Mouse (Mus musculus): Measurements from ENCODE around the gene Pus1. TPM values are rescaled to one million over a fixed set of nuclear protein-coding genes. Genes with fewer than 3 reads are reported as not detected.

The Pus1 gene
- polyA plus RNA-seq, 1 experiment from 2014 or later = 20.2 TPM

GRCm38 (mm10) chr5:110794363-110794762 is 13.9 kb upstream of the Pus1 start:
- 94% methylated on average over 7 of the region's 7 CpGs for WGBS

GRCm38 (mm10) chr5:110788684-110789083 is 8.2 kb upstream of the Pus1 start:
- no peaks in the 10 kb centered on the region for H3K4me1 ChIP-seq (ENCODE audit: control insufficient read depth, insufficient read depth, low read length)
- H3K4me2 ChIP-seq (replicated peaks; ENCODE audit: low read depth, low read length) = no peak overlapping the region
- H3K36me3 ChIP-seq (ENCODE audit: control insufficient read depth, insufficient read depth, low read length) = peaks cover 85% of the 10 kb centered on the region
- no peak overlapping the region for H3K4me3 ChIP-seq (ENCODE audit: low read depth, low read length)
- ATAC-seq (ENCODE audit: insufficient number of reproducible peaks, insufficient read depth, low FRiP score, low read depth) = 0 out of 2 replicates have a peak, but pooled peaks have one; percentile 46
- H3K9me3 ChIP-seq (ENCODE audit: control insufficient read depth, low read depth, low read length) = no peaks in the 10 kb centered on the region
- no peak overlapping the region for H3K9ac ChIP-seq (replicated peaks; ENCODE audit: low read depth, low read length)
- H3K27me3 ChIP-seq (ENCODE audit: control insufficient read depth, insufficient read depth, low read length) = no peaks in the 10 kb centered on the region
- H3K27ac ChIP-seq (ENCODE audit: low read length) = no peak overlapping the region
- WGBS = 59% methylated on average over 5 of the region's 5 CpGs

More at GRCm38 (mm10) chr5:110794363-110794762, 13.9 kb upstream of the Pus1 start:
- Histone ChIP-seq H3K27ac (ENCODE audit: low read length) (no peak overlapping the region), H3K9me3 (ENCODE audit: control insufficient read depth, low read depth, low read length) (no peaks in the 10 kb centered on the region), H3K4me2 (replicated peaks; ENCODE audit: low read depth, low read length) (no peak overlapping the region), H3K27me3 (ENCODE audit: control insufficient read depth, insufficient read depth, low read length) (no peaks in the 10 kb centered on the region), H3K4me1 (ENCODE audit: control insufficient read depth, insufficient read depth, low read length) (no peaks in the 10 kb centered on the region), H3K9ac (replicated peaks; ENCODE audit: low read depth, low read length) (no peak overlapping the region), H3K36me3 (ENCODE audit: control insufficient read depth, insufficient read depth, low read length) (peaks cover 91% of the 10 kb centered on the region), H3K4me3 (ENCODE audit: low read depth, low read length) (no peak overlapping the region)
- no peak for ATAC-seq (ENCODE audit: insufficient number of reproducible peaks, insufficient read depth, low FRiP score, low read depth)

- H3K9ac ChIP-seq (replicated peaks; ENCODE audit: low read depth, low read length) = no peak overlapping the region
- H3K4me1 ChIP-seq (ENCODE audit: control insufficient read depth, insufficient read depth, low read length) = no peaks in the 10 kb centered on the region
- 86% methylated on average over 11 of the region's 11 CpGs for WGBS
- H3K9me3 ChIP-seq (ENCODE audit: control insufficient read depth, low read depth, low read length) = no peaks in the 10 kb centered on the region
- H3K4me2 ChIP-seq (replicated peaks; ENCODE audit: low read depth, low read length) = no peak overlapping the region
- ATAC-seq (ENCODE audit: insufficient number of reproducible peaks, insufficient read depth, low FRiP score, low read depth) = no peak
- peaks cover 63% of the 10 kb centered on the region for H3K36me3 ChIP-seq (ENCODE audit: control insufficient read depth, insufficient read depth, low read length)
- no peak overlapping the region for H3K4me3 ChIP-seq (ENCODE audit: low read depth, low read length)
- no peaks in the 10 kb centered on the region for H3K27me3 ChIP-seq (ENCODE audit: control insufficient read depth, insufficient read depth, low read length)
- no peak overlapping the region for H3K27ac ChIP-seq (ENCODE audit: low read length)
These were observed 5.8 kb upstream of the Pus1 start for GRCm38 (mm10) chr5:110786081-110786835.

- ATAC-seq (ENCODE audit: insufficient number of reproducible peaks, insufficient read depth, low FRiP score, low read depth) = no peak
- Histone ChIP-seq H3K9ac (replicated peaks; ENCODE audit: low read depth, low read length) (no peak overlapping the region), H3K4me1 (ENCODE audit: control insufficient read depth, insufficient read depth, low read length) (peaks cover 8% of the 10 kb centered on the region; the same call in 1 of the 2 replicates), H3K27me3 (ENCODE audit: control insufficient read depth, insufficient read depth, low read length) (no peaks in the 10 kb centered on the region), H3K9me3 (ENCODE audit: control insufficient read depth, low read depth, low read length) (no peaks in the 10 kb centered on the region), H3K27ac (ENCODE audit: low read length) (no peak overlapping the region), H3K4me2 (replicated peaks; ENCODE audit: low read depth, low read length) (no peak overlapping the region), H3K4me3 (ENCODE audit: low read depth, low read length) (no peak overlapping the region), H3K36me3 (ENCODE audit: control insufficient read depth, insufficient read depth, low read length) (peaks cover 33% of the 10 kb centered on the region)
- 73% methylated on average over 8 of the region's 8 CpGs for WGBS
These were observed 2.7 kb upstream of the Pus1 start for GRCm38 (mm10) chr5:110783150-110783549.

GRCm38 (mm10) chr5:110781529-110782238 is 1.2 kb upstream of the Pus1 start:
- Histone ChIP-seq H3K9ac (replicated peaks; ENCODE audit: low read depth, low read length) (no peak overlapping the region), H3K4me1 (ENCODE audit: control insufficient read depth, insufficient read depth, low read length) (peaks cover 8% of the 10 kb centered on the region; the same call in 1 of the 2 replicates), H3K9me3 (ENCODE audit: control insufficient read depth, low read depth, low read length) (no peaks in the 10 kb centered on the region), H3K4me2 (replicated peaks; ENCODE audit: low read depth, low read length) (no peak overlapping the region), H3K27ac (ENCODE audit: low read length) (no peak overlapping the region), H3K27me3 (ENCODE audit: control insufficient read depth, insufficient read depth, low read length) (no peaks in the 10 kb centered on the region), H3K4me3 (ENCODE audit: low read depth, low read length) (no peak overlapping the region), H3K36me3 (ENCODE audit: control insufficient read depth, insufficient read depth, low read length) (peaks cover 23% of the 10 kb centered on the region)
- 79% methylated on average over 7 of the region's 7 CpGs for WGBS
- ATAC-seq (ENCODE audit: insufficient number of reproducible peaks, insufficient read depth, low FRiP score, low read depth) = no peak

GRCm38 (mm10) chr5:110780761-110781528 is 486 bp upstream of the Pus1 start:
- Histone ChIP-seq H3K27me3 (ENCODE audit: control insufficient read depth, insufficient read depth, low read length) (no peaks in the 10 kb centered on the region), H3K27ac (ENCODE audit: low read length) (0 out of 2 replicates have a peak overlapping the region, but pooled peaks have one; percentile 27), H3K4me2 (replicated peaks; ENCODE audit: low read depth, low read length) (peak overlapping the region; percentile 81), H3K4me1 (ENCODE audit: control insufficient read depth, insufficient read depth, low read length) (peaks cover 8% of the 10 kb centered on the region; the same call in 1 of the 2 replicates), H3K9ac (replicated peaks; ENCODE audit: low read depth, low read length) (peak overlapping the region; percentile 77; the same call in 1 of the 2 replicates), H3K36me3 (ENCODE audit: control insufficient read depth, insufficient read depth, low read length) (peaks cover 20% of the 10 kb centered on the region), H3K4me3 (ENCODE audit: low read depth, low read length) (peak overlapping the region; percentile 82), H3K9me3 (ENCODE audit: control insufficient read depth, low read depth, low read length) (no peaks in the 10 kb centered on the region)
- peak; percentile 59; the same call in 1 of the 2 replicates for ATAC-seq (ENCODE audit: insufficient number of reproducible peaks, insufficient read depth, low FRiP score, low read depth)
- 55% methylated on average over 10 of the region's 10 CpGs for WGBS

GRCm38 (mm10) chr5:110779276-110779997 is 1.0 kb downstream of the Pus1 start:
- Histone ChIP-seq H3K9me3 (ENCODE audit: control insufficient read depth, low read depth, low read length) (no peaks in the 10 kb centered on the region), H3K9ac (replicated peaks; ENCODE audit: low read depth, low read length) (peak overlapping the region; percentile 77), H3K36me3 (ENCODE audit: control insufficient read depth, insufficient read depth, low read length) (peaks cover 23% of the 10 kb centered on the region), H3K27ac (ENCODE audit: low read length) (no peak overlapping the region; the same call in 1 of the 2 replicates), H3K4me1 (ENCODE audit: control insufficient read depth, insufficient read depth, low read length) (peaks cover 8% of the 10 kb centered on the region; the same call in 1 of the 2 replicates), H3K27me3 (ENCODE audit: control insufficient read depth, insufficient read depth, low read length) (no peaks in the 10 kb centered on the region), H3K4me3 (ENCODE audit: low read depth, low read length) (peak overlapping the region; percentile 82), H3K4me2 (replicated peaks; ENCODE audit: low read depth, low read length) (peak overlapping the region; percentile 81)
- 16% methylated on average over 15 of the region's 15 CpGs for WGBS
- ATAC-seq (ENCODE audit: insufficient number of reproducible peaks, insufficient read depth, low FRiP score, low read depth) = no peak
